Mouse (Mus musculus): ENCODE measurements around the gene Casp7. TPM values are rescaled to one million over a fixed set of nuclear protein-coding genes. Genes with fewer than 3 reads are reported as not detected.

Casp7 gene
- polyA plus RNA-seq, 1 experiment from 2014 or later = 23.5 TPM

- H3K4me2 ChIP-seq = no peak overlapping the region
- no peak for ATAC-seq (replicated peaks)
- H3K9ac ChIP-seq = no peak overlapping the region
- H3K4me1 ChIP-seq = peaks cover 14% of the 10 kb centered on the region
- H3K9me3 ChIP-seq = no peaks in the 10 kb centered on the region
- no peaks in the 10 kb centered on the region for H3K36me3 ChIP-seq (replicated peaks)
- H3K4me3 ChIP-seq = no peak overlapping the region
- 87% methylated on average over 7 of the region's 7 CpGs for WGBS
- H3K27me3 ChIP-seq (replicated peaks) = no peaks in the 10 kb centered on the region
- H3K27ac ChIP-seq = no peak overlapping the region
These were observed 90.0 kb downstream of the Casp7 start for GRCm38 (mm10) chr19:56486926-56487325.

GRCm38 (mm10) chr19:56487339-56487738 is 90.4 kb downstream of the Casp7 start:
- Histone ChIP-seq H3K4me1 (peaks cover 14% of the 10 kb centered on the region), H3K36me3 (replicated peaks) (no peaks in the 10 kb centered on the region), H3K27me3 (replicated peaks) (no peaks in the 10 kb centered on the region), H3K9me3 (no peaks in the 10 kb centered on the region), H3K27ac (no peak overlapping the region), H3K9ac (no peak overlapping the region), H3K4me3 (no peak overlapping the region), H3K4me2 (no peak overlapping the region)
- no peak for ATAC-seq (replicated peaks)
- 95% methylated on average over 2 of the region's 2 CpGs for WGBS

- no peak overlapping the region for H3K4me3 ChIP-seq
- no peak overlapping the region for H3K9ac ChIP-seq
- no peaks in the 10 kb centered on the region for H3K36me3 ChIP-seq (replicated peaks)
- peaks cover 14% of the 10 kb centered on the region for H3K4me1 ChIP-seq
- no peak overlapping the region for H3K4me2 ChIP-seq
- H3K9me3 ChIP-seq = no peaks in the 10 kb centered on the region
- H3K27me3 ChIP-seq (replicated peaks) = no peaks in the 10 kb centered on the region
- no peak overlapping the region for H3K27ac ChIP-seq
- no peak for ATAC-seq (replicated peaks)
- WGBS = 87% methylated on average over 6 of the region's 6 CpGs
These were observed 92.7 kb downstream of the Casp7 start for GRCm38 (mm10) chr19:56489601-56490000.

Other genes starting within 250 kb of the Casp7 start
- gene Habp2, start 110.0 kb upstream of the Casp7 start, polyA plus RNA-seq (2015; fragmentation: Nextera tagmentation; extraction: Ambion mirVana) = 0.10 and 0.20 TPM in 2 replicates
- 0.49 and 0.56 TPM in 2 replicates for gene Nrap, start 7.1 kb upstream of the Casp7 start, polyA plus RNA-seq (2015; fragmentation: Nextera tagmentation; extraction: Ambion mirVana)
- 0.22 and 0.39 TPM in 2 replicates for gene Plekhs1, start 64.5 kb downstream of the Casp7 start, polyA plus RNA-seq (2015; fragmentation: Nextera tagmentation; extraction: Ambion mirVana)
- 10.6 and 12.6 TPM in 2 replicates for gene Dclre1a, start 151.1 kb downstream of the Casp7 start, polyA plus RNA-seq (2015; fragmentation: Nextera tagmentation; extraction: Ambion mirVana)
- 9.6 and 10.7 TPM in 2 replicates for gene Nhlrc2, start 151.1 kb downstream of the Casp7 start, polyA plus RNA-seq (2015; fragmentation: Nextera tagmentation; extraction: Ambion mirVana)